Mouse (Mus musculus): Measurements from ENCODE around the gene Gm11099.

- TF ChIP-seq CTCF (IDR thresholded peaks at IDR 0.05; ENCODE audit: low read depth, low read length), result no peak
- TF ChIP-seq POLR2A (IDR thresholded peaks at IDR 0.05; ENCODE audit: extremely low read depth, insufficient read depth, low read length), result no peak
These were observed 46.3 kb upstream of the Gm11099 start for GRCm38 (mm10) chr2:58812941-58813340.

Data from liver, adult 2 months (tissue).